Mouse (Mus musculus): Measurements from ENCODE around the gene Map3k11. TPM values are rescaled to one million over a fixed set of nuclear protein-coding genes. Genes with fewer than 3 reads are reported as not detected.
A peak's percentile ranks its signal among the peaks of the same experiment; 100 is the strongest.

Map3k11 gene
- polyA plus RNA-seq, 1 experiment from 2014 or later, result 20.0 TPM

- Histone ChIP-seq H3K36me3 (ENCODE audit: control insufficient read depth, insufficient read depth, low read length) (peaks cover 34% of the 10 kb centered on the region), H3K9ac (replicated peaks; ENCODE audit: low read depth, low read length) (peak within 1 kb of the TSS; percentile 39), H3K4me1 (ENCODE audit: control insufficient read depth, insufficient read depth, low read length) (peaks cover 22% of the 10 kb centered on the region; the same call in 1 of the 2 replicates), H3K4me3 (ENCODE audit: low read depth, low read length) (peak within 1 kb of the TSS; percentile 48), H3K27ac (ENCODE audit: low read length) (peak within 1 kb of the TSS; percentile 93), H3K27me3 (ENCODE audit: control insufficient read depth, insufficient read depth, low read length) (no peaks in the 10 kb centered on the region), H3K9me3 (ENCODE audit: control insufficient read depth, low read depth, low read length) (no peaks in the 10 kb centered on the region), H3K4me2 (replicated peaks; ENCODE audit: low read depth, low read length) (peak within 1 kb of the TSS; percentile 68)
- ATAC-seq (ENCODE audit: insufficient number of reproducible peaks, insufficient read depth, low FRiP score, low read depth), result peak; percentile 94
- 1% methylated on average over 32 of the region's 32 CpGs for WGBS
Observed at GRCm38 (mm10) chr19:5662981-5663913, 25.3 kb upstream of the Map3k11 start, which contains the start of gene Sipa1. TSS of gene Sipa1 (minus strand) at chr19:5663707.

GRCm38 (mm10) chr19:5664669-5665257 is 23.8 kb upstream of the Map3k11 start:
- H3K4me1 ChIP-seq (ENCODE audit: control insufficient read depth, insufficient read depth, low read length), result peaks cover 22% of the 10 kb centered on the region; the same call in 1 of the 2 replicates
- no peak overlapping the region for H3K4me2 ChIP-seq (replicated peaks; ENCODE audit: low read depth, low read length)
- no peaks in the 10 kb centered on the region for H3K9me3 ChIP-seq (ENCODE audit: control insufficient read depth, low read depth, low read length)
- 92% methylated on average over 10 of the region's 10 CpGs for WGBS
- no peak for ATAC-seq (ENCODE audit: insufficient number of reproducible peaks, insufficient read depth, low FRiP score, low read depth)
- no peak overlapping the region for H3K9ac ChIP-seq (replicated peaks; ENCODE audit: low read depth, low read length)
- no peak overlapping the region for H3K4me3 ChIP-seq (ENCODE audit: low read depth, low read length)
- H3K27me3 ChIP-seq (ENCODE audit: control insufficient read depth, insufficient read depth, low read length), result no peaks in the 10 kb centered on the region
- peaks cover 40% of the 10 kb centered on the region for H3K36me3 ChIP-seq (ENCODE audit: control insufficient read depth, insufficient read depth, low read length)
- H3K27ac ChIP-seq (ENCODE audit: low read length), result no peak overlapping the region

- peak; percentile 33; the same call in 1 of the 2 replicates for ATAC-seq (ENCODE audit: insufficient number of reproducible peaks, insufficient read depth, low FRiP score, low read depth)
- Histone ChIP-seq H3K9ac (replicated peaks; ENCODE audit: low read depth, low read length) (no peak overlapping the region), H3K4me3 (ENCODE audit: low read depth, low read length) (no peak overlapping the region), H3K27ac (ENCODE audit: low read length) (no peak overlapping the region), H3K4me1 (ENCODE audit: control insufficient read depth, insufficient read depth, low read length) (peaks cover 22% of the 10 kb centered on the region; the same call in 1 of the 2 replicates), H3K9me3 (ENCODE audit: control insufficient read depth, low read depth, low read length) (no peaks in the 10 kb centered on the region), H3K36me3 (ENCODE audit: control insufficient read depth, insufficient read depth, low read length) (peaks cover 44% of the 10 kb centered on the region), H3K4me2 (replicated peaks; ENCODE audit: low read depth, low read length) (no peak overlapping the region), H3K27me3 (ENCODE audit: control insufficient read depth, insufficient read depth, low read length) (no peaks in the 10 kb centered on the region)
- WGBS, result 80% methylated on average over 15 of the region's 15 CpGs
Observed at GRCm38 (mm10) chr19:5665465-5665864, 23.1 kb upstream of the Map3k11 start.

DNA sequence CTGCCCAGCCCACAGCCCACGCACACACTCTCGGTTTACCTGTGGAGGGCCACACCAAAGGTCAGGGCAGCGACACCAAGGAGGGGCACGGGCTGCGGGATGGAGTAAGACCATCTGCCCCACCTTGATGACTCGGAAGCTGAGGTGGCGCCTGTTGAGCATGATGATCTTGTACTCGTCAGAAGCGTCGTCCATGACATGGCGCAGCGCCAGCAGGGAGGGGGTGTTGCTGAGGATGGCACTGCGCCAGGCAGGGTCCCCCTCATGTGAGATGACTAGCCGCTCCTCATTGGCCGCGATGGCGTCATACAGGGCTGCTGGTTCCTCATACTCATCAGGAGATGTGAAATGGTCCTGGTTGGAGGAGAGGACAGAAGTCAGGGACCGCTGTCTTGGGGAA is 22.2 kb upstream of the Map3k11 start:
- Histone ChIP-seq H3K36me3 (ENCODE audit: control insufficient read depth, insufficient read depth, low read length) (peaks cover 49% of the 10 kb centered on the region), H3K4me2 (replicated peaks; ENCODE audit: low read depth, low read length) (no peak overlapping the region), H3K27me3 (ENCODE audit: control insufficient read depth, insufficient read depth, low read length) (no peaks in the 10 kb centered on the region), H3K4me3 (ENCODE audit: low read depth, low read length) (no peak overlapping the region), H3K27ac (ENCODE audit: low read length) (no peak overlapping the region), H3K9ac (replicated peaks; ENCODE audit: low read depth, low read length) (no peak overlapping the region), H3K9me3 (ENCODE audit: control insufficient read depth, low read depth, low read length) (no peaks in the 10 kb centered on the region), H3K4me1 (ENCODE audit: control insufficient read depth, insufficient read depth, low read length) (peaks cover 20% of the 10 kb centered on the region; the same call in 1 of the 2 replicates)
- 92% methylated on average over 18 of the region's 18 CpGs for WGBS
- ATAC-seq (ENCODE audit: insufficient number of reproducible peaks, insufficient read depth, low FRiP score, low read depth), result no peak

GRCm38 (mm10) chr19:5668372-5668771 is 20.2 kb upstream of the Map3k11 start:
- H3K36me3 ChIP-seq (ENCODE audit: control insufficient read depth, insufficient read depth, low read length), result peaks cover 68% of the 10 kb centered on the region
- H3K27ac ChIP-seq (ENCODE audit: low read length), result no peak overlapping the region
- H3K9ac ChIP-seq (replicated peaks; ENCODE audit: low read depth, low read length), result no peak overlapping the region
- no peaks in the 10 kb centered on the region for H3K9me3 ChIP-seq (ENCODE audit: control insufficient read depth, low read depth, low read length)
- H3K4me3 ChIP-seq (ENCODE audit: low read depth, low read length), result no peak overlapping the region
- no peaks in the 10 kb centered on the region for H3K27me3 ChIP-seq (ENCODE audit: control insufficient read depth, insufficient read depth, low read length)
- H3K4me1 ChIP-seq (ENCODE audit: control insufficient read depth, insufficient read depth, low read length), result peaks cover 6% of the 10 kb centered on the region; the same call in 1 of the 2 replicates
- ATAC-seq (ENCODE audit: insufficient number of reproducible peaks, insufficient read depth, low FRiP score, low read depth), result no peak
- 89% methylated on average over 4 of the region's 4 CpGs for WGBS
- H3K4me2 ChIP-seq (replicated peaks; ENCODE audit: low read depth, low read length), result no peak overlapping the region

GRCm38 (mm10) chr19:5680432-5680831 is 8.1 kb upstream of the Map3k11 start:
- Histone ChIP-seq H3K9ac (replicated peaks; ENCODE audit: low read depth, low read length) (no peak overlapping the region), H3K4me1 (ENCODE audit: control insufficient read depth, insufficient read depth, low read length) (no peaks in the 10 kb centered on the region), H3K27me3 (ENCODE audit: control insufficient read depth, insufficient read depth, low read length) (no peaks in the 10 kb centered on the region), H3K36me3 (ENCODE audit: control insufficient read depth, insufficient read depth, low read length) (peaks cover 82% of the 10 kb centered on the region), H3K9me3 (ENCODE audit: control insufficient read depth, low read depth, low read length) (no peaks in the 10 kb centered on the region), H3K27ac (ENCODE audit: low read length) (no peak overlapping the region), H3K4me3 (ENCODE audit: low read depth, low read length) (no peak overlapping the region), H3K4me2 (replicated peaks; ENCODE audit: low read depth, low read length) (no peak overlapping the region)
- ATAC-seq (ENCODE audit: insufficient number of reproducible peaks, insufficient read depth, low FRiP score, low read depth), result no peak
- WGBS, result 82% methylated on average over 4 of the region's 4 CpGs

DNA sequence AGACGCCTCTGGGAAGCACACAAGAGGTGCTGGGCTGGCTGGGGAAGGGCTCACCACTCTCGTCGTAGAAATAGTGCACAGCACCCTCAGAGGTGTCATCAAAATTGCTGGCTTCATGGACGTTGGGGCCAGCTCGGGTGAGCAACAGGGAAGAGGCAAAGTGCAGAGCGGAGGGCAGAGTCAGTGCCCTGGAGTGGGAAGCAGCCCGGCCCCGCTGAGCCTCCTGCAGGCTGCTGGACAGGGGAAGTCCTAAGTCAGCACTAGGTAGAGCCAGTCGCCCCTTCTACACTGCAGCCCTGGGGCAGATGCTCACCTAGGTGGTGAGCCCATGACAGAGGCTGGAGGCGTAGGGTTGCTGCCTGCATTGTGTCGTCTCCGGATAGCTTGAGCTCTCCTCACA is 4.3 kb upstream of the Map3k11 start:
- Histone ChIP-seq H3K4me3 (ENCODE audit: low read depth, low read length) (no peak overlapping the region), H3K27me3 (ENCODE audit: control insufficient read depth, insufficient read depth, low read length) (no peaks in the 10 kb centered on the region), H3K9me3 (ENCODE audit: control insufficient read depth, low read depth, low read length) (no peaks in the 10 kb centered on the region), H3K27ac (ENCODE audit: low read length) (no peak overlapping the region), H3K4me2 (replicated peaks; ENCODE audit: low read depth, low read length) (no peak overlapping the region), H3K4me1 (ENCODE audit: control insufficient read depth, insufficient read depth, low read length) (peaks cover 9% of the 10 kb centered on the region; the same call in 1 of the 2 replicates), H3K9ac (replicated peaks; ENCODE audit: low read depth, low read length) (no peak overlapping the region), H3K36me3 (ENCODE audit: control insufficient read depth, insufficient read depth, low read length) (peaks cover 64% of the 10 kb centered on the region)
- 91% methylated on average over 12 of the region's 12 CpGs for WGBS
- no peak for ATAC-seq (ENCODE audit: insufficient number of reproducible peaks, insufficient read depth, low FRiP score, low read depth)

GRCm38 (mm10) chr19:5684985-5685384 is 3.6 kb upstream of the Map3k11 start:
- Histone ChIP-seq H3K4me1 (ENCODE audit: control insufficient read depth, insufficient read depth, low read length) (peaks cover 9% of the 10 kb centered on the region; the same call in 1 of the 2 replicates), H3K9me3 (ENCODE audit: control insufficient read depth, low read depth, low read length) (no peaks in the 10 kb centered on the region), H3K9ac (replicated peaks; ENCODE audit: low read depth, low read length) (no peak overlapping the region), H3K4me3 (ENCODE audit: low read depth, low read length) (no peak overlapping the region), H3K36me3 (ENCODE audit: control insufficient read depth, insufficient read depth, low read length) (peaks cover 57% of the 10 kb centered on the region), H3K27ac (ENCODE audit: low read length) (no peak overlapping the region), H3K27me3 (ENCODE audit: control insufficient read depth, insufficient read depth, low read length) (no peaks in the 10 kb centered on the region), H3K4me2 (replicated peaks; ENCODE audit: low read depth, low read length) (no peak overlapping the region)
- ATAC-seq (ENCODE audit: insufficient number of reproducible peaks, insufficient read depth, low FRiP score, low read depth), result no peak
- WGBS, result 88% methylated on average over 13 of the region's 13 CpGs
